Mouse (Mus musculus): ENCODE results near the gene Pan3. TPM values are rescaled to one million over a fixed set of nuclear protein-coding genes. Genes with fewer than 3 reads are reported as not detected.

The Pan3 gene
- polyA plus RNA-seq, 1 experiment from 2014 or later, result 73.7 TPM

DNA sequence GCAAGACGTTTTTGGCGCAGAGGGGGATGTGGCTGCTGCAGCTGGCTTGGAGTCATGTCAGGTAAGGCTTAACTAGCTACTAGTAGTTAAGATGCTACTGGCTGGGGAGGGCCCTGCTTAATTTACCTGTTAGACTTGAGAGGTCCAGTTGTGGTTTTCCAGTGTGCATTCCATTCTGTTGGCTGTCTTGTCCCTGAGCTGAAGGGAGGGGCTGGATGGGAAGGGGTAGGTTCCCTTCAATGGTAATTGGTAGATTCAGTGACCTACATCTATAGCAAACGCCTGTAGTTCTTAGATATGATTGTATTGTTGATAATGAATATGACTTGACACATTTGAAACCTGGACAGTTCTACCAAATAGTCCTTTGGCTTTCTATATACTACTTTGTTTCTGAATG, 62.5 kb downstream of the Pan3 start:
- Histone ChIP-seq H3K9ac (no peak overlapping the region), H3K27me3 (no peaks in the 10 kb centered on the region), H3K4me2 (no peak overlapping the region), H3K9me3 (replicated peaks) (no peaks in the 10 kb centered on the region), H3K36me3 (peaks cover 12% of the 10 kb centered on the region), H3K4me3 (replicated peaks) (no peak overlapping the region), H3K4me1 (0 out of 2 replicates have a peak, but pooled peaks cover 5% of the 10 kb centered on the region), H3K27ac (no peak overlapping the region)
- no peak for ATAC-seq (replicated peaks; ENCODE audit: low FRiP score)
- WGBS, result 78% methylated on average over 3 of the region's 3 CpGs

DNA sequence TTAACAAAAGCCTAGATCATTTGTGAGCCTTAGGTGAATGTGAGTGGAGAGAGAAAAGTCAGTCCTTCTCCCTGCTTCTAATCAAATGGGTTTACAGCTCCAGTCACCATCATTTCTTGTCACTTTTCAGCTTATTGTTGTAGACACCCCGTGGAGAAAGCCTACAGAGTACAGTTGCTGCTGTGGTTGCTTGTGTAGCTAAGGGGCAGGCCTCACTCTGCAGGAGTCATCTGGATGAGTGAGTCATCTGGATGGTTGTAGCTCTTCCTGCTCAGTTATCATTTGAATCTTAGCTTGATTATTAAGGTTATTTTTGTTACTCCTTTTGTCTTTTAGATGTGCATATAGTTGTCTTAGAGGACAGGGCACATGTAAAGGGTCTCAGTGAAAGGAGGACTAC, 63.2 kb downstream of the Pan3 start:
- WGBS, result 69% methylated on average over 1 of the region's 1 CpGs
- no peak overlapping the region for H3K4me3 ChIP-seq (replicated peaks)
- no peak overlapping the region for H3K4me2 ChIP-seq
- H3K27me3 ChIP-seq, result no peaks in the 10 kb centered on the region
- no peak overlapping the region for H3K9ac ChIP-seq
- 0 out of 2 replicates have a peak, but pooled peaks cover 7% of the 10 kb centered on the region for H3K4me1 ChIP-seq
- no peak for ATAC-seq (replicated peaks; ENCODE audit: low FRiP score)
- H3K27ac ChIP-seq, result no peak overlapping the region
- no peaks in the 10 kb centered on the region for H3K9me3 ChIP-seq (replicated peaks)
- peaks cover 8% of the 10 kb centered on the region for H3K36me3 ChIP-seq

GRCm38 (mm10) chr5:147493685-147494084, 63.7 kb downstream of the Pan3 start:
- Histone ChIP-seq H3K4me2 (no peak overlapping the region), H3K9me3 (replicated peaks) (no peaks in the 10 kb centered on the region), H3K4me3 (replicated peaks) (no peak overlapping the region), H3K27me3 (no peaks in the 10 kb centered on the region), H3K27ac (no peak overlapping the region), H3K9ac (no peak overlapping the region), H3K36me3 (peaks cover 5% of the 10 kb centered on the region), H3K4me1 (0 out of 2 replicates have a peak, but pooled peaks cover 7% of the 10 kb centered on the region)
- ATAC-seq (replicated peaks; ENCODE audit: low FRiP score), result no peak
- WGBS, result 89% methylated on average over 8 of the region's 8 CpGs

DNA sequence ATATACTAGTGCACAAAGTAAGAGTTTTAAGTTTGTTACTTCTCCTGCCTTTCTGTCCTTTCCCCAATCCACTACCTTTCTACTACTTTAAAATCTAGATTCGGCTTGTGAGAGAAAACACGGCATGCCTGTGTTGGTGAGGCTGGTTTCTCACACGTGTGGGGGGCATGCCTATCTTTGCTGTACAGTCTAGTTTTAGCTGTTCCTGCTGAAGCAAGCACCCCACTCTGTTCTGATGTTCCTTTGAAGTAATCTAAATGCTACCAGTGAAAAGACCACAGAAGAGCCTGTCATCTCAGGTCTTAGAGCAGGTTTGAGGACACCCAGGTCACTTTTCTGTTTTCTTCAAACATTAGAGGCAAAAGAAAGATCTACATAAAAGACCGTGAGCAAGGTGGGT, 64.4 kb downstream of the Pan3 start:
- 89% methylated on average over 4 of the region's 4 CpGs for WGBS
- no peak overlapping the region for H3K4me3 ChIP-seq (replicated peaks)
- H3K27me3 ChIP-seq, result no peaks in the 10 kb centered on the region
- ATAC-seq (replicated peaks; ENCODE audit: low FRiP score), result no peak
- H3K4me1 ChIP-seq, result 0 out of 2 replicates have a peak, but pooled peaks cover 7% of the 10 kb centered on the region
- peaks cover 2% of the 10 kb centered on the region for H3K36me3 ChIP-seq
- no peak overlapping the region for H3K9ac ChIP-seq
- H3K27ac ChIP-seq, result no peak overlapping the region
- no peak overlapping the region for H3K4me2 ChIP-seq
- H3K9me3 ChIP-seq (replicated peaks), result no peaks in the 10 kb centered on the region

DNA sequence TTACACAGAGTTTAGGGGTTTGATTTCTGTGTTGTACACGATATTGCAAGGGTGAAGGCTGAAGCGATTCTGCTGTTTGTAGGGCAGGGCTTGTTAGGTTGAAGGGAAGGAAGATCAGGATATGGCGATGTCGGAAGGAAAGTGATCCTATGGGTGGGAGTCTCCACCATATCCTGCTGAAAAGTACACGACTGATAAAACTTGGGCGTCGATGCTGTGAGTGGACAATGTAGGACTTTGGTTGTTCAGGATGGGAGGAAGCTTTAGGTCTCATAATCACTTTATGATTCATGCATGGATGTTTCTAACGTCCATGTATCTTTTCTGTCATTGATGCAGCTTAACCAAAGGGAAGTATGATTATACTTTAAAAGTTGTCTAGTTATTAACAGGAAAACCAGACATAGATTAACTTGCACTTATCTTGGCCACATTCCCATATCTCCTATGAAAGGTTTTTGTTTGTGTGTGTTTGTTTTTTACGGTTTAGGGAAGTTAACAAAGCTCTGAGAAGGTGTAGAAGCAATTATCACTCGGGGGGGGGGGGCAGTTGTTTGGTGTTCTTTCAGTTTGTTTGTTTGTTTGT, 64.9 kb downstream of the Pan3 start:
- WGBS, result 79% methylated on average over 10 of the region's 10 CpGs
- no peaks in the 10 kb centered on the region for H3K36me3 ChIP-seq
- ATAC-seq (replicated peaks; ENCODE audit: low FRiP score), result no peak
- no peak overlapping the region for H3K4me3 ChIP-seq (replicated peaks)
- H3K9me3 ChIP-seq (replicated peaks), result no peaks in the 10 kb centered on the region
- H3K27ac ChIP-seq, result no peak overlapping the region
- no peak overlapping the region for H3K4me2 ChIP-seq
- H3K27me3 ChIP-seq, result no peaks in the 10 kb centered on the region
- no peak overlapping the region for H3K9ac ChIP-seq
- H3K4me1 ChIP-seq, result 0 out of 2 replicates have a peak, but pooled peaks cover 7% of the 10 kb centered on the region

DNA sequence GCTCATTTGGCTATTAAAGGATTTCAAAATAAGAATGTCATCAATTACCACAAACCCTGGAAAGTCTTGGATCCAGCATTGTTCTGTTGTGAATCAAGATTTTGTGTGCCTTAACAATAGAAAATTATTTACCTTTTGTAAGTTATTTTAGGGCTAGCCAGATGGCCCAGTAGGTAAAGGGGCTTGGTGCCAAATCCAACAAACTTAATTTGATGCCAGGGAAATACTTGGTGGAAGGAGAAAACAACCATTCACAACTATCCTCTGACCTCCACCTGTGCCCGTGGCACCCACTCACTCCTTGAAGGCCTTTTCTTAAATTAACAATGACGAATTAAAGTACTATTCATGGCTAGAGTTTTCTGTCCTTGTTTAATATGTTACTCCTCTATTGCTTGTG, 66.0 kb downstream of the Pan3 start:
- Histone ChIP-seq H3K4me2 (no peak overlapping the region), H3K4me1 (0 out of 2 replicates have a peak, but pooled peaks cover 7% of the 10 kb centered on the region), H3K9me3 (replicated peaks) (no peaks in the 10 kb centered on the region), H3K36me3 (no peaks in the 10 kb centered on the region), H3K27me3 (no peaks in the 10 kb centered on the region), H3K9ac (no peak overlapping the region), H3K27ac (no peak overlapping the region), H3K4me3 (replicated peaks) (no peak overlapping the region)
- 84% methylated on average over 2 of the region's 2 CpGs for WGBS
- no peak for ATAC-seq (replicated peaks; ENCODE audit: low FRiP score)

DNA sequence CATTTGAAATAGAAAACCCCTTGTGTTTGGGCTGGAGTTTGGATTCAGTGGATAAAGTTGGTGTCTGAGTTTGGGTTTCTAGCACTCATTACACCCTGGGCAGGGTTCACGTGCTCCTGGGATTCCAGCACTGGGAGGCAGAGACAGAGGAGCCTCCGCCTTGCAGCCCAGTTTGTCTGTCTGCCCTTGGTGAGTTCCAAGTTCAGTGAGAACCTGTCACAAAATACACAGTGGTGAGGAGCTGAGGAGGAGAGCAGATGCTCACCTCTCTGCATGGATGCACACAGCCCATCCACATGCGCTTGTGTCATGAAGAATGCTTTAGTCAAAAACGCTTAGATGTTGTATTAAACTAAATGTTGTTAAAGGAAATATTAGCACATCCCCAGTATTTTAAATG, 67.0 kb downstream of the Pan3 start:
- 68% methylated on average over 4 of the region's 4 CpGs for WGBS
- H3K9ac ChIP-seq, result no peak overlapping the region
- no peaks in the 10 kb centered on the region for H3K9me3 ChIP-seq (replicated peaks)
- H3K36me3 ChIP-seq, result no peaks in the 10 kb centered on the region
- H3K4me1 ChIP-seq, result 0 out of 2 replicates have a peak, but pooled peaks cover 7% of the 10 kb centered on the region
- no peak overlapping the region for H3K27ac ChIP-seq
- no peak overlapping the region for H3K4me3 ChIP-seq (replicated peaks)
- H3K4me2 ChIP-seq, result no peak overlapping the region
- ATAC-seq (replicated peaks; ENCODE audit: low FRiP score), result no peak; the same call in 1 of the 2 replicates
- no peaks in the 10 kb centered on the region for H3K27me3 ChIP-seq

DNA sequence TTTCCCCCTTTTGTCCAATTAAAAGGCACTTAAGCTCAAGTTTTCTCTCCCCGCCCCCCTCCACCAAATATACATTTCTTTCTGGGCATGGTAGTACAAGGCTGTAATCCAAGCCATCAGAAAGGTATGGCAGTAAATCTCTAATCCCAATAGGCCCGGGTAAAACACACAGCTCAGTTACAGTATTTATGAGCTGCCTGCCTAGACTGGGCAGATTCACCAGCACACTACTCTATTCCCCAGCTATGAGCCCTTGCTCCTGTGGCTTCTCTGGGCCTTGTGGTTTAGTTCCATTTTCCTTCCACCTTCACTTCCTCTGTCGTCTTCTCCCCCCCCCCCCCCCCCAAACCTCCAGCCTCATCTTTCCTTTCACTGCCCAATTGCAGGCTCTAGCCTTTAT, 67.8 kb downstream of the Pan3 start:
- 22% methylated on average over 3 of the region's 3 CpGs for WGBS
- Histone ChIP-seq H3K4me3 (replicated peaks) (no peak overlapping the region), H3K9ac (no peak overlapping the region), H3K4me1 (0 out of 2 replicates have a peak, but pooled peaks cover 7% of the 10 kb centered on the region), H3K27me3 (no peaks in the 10 kb centered on the region), H3K27ac (no peak overlapping the region), H3K9me3 (replicated peaks) (no peaks in the 10 kb centered on the region), H3K36me3 (no peaks in the 10 kb centered on the region), H3K4me2 (no peak overlapping the region)
- no peak for ATAC-seq (replicated peaks; ENCODE audit: low FRiP score)

DNA sequence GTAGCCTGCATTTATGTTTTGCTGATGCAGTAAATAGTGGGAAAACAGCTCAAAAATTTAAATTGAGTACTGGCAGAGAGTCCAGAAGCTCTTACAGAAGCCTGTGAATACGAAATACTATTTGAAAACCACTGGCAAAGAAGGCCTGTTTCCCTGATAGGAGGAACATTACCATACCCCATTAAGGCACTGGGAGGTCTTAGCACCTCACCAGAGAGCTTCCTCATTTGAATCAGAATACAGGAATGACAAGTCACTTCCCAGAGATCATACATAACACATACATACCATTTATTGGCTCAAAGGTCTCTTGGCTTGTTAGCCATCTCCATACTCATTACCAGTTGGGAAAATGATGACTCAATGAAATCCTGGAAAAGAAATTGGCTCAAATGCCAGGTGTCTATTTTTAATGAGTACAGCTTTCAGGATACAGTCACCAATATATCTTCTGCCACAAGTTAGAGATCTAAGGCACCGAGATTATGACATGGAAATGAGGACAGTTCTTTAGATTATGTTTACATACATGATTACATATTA, 71.6 kb downstream of the Pan3 start:
- no peak overlapping the region for H3K27ac ChIP-seq

DNA sequence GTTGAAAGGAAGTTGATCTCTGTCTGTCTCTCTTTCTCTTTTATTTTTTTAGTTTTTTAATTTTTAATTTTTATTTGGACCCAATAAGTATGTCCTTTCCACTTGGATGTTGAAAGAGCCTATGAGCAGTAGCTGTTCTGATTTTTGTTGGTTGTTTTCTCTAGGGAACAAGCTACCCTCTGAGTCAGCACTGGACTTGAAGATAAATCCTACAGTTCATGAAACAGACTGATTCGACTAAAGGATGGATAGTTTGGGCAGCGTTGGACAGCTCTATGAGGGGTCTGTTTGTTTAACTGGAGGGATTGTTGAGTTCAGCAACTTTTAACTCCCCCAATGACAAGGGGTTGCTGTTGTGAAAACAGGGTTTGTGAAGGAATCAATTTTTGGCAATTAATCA, 73.0 kb downstream of the Pan3 start:
- Histone ChIP-seq H3K9ac (no peak overlapping the region), H3K4me2 (no peak overlapping the region), H3K4me3 (replicated peaks) (no peak overlapping the region), H3K27me3 (no peaks in the 10 kb centered on the region), H3K4me1 (0 out of 2 replicates have a peak, but pooled peaks cover 2% of the 10 kb centered on the region), H3K9me3 (replicated peaks) (no peaks in the 10 kb centered on the region), H3K27ac (no peak overlapping the region), H3K36me3 (0 out of 2 replicates have a peak, but pooled peaks cover 4% of the 10 kb centered on the region)
- no peak for ATAC-seq (replicated peaks; ENCODE audit: low FRiP score)
- 28% methylated on average over 2 of the region's 2 CpGs for WGBS

More for the DNA sequence above, 71.6 kb downstream of the Pan3 start:
- Histone ChIP-seq H3K4me2 (no peak overlapping the region), H3K4me1 (0 out of 2 replicates have a peak, but pooled peaks cover 5% of the 10 kb centered on the region), H3K9me3 (replicated peaks) (no peaks in the 10 kb centered on the region), H3K36me3 (0 out of 2 replicates have a peak, but pooled peaks cover 4% of the 10 kb centered on the region), H3K27me3 (no peaks in the 10 kb centered on the region), H3K9ac (no peak overlapping the region), H3K4me3 (replicated peaks) (no peak overlapping the region)
- ATAC-seq (replicated peaks; ENCODE audit: low FRiP score), result no peak
- WGBS, result 90% methylated on average over 2 of the region's 2 CpGs

- Histone ChIP-seq H3K27me3 (no peaks in the 10 kb centered on the region), H3K9ac (no peak overlapping the region), H3K9me3 (replicated peaks) (no peaks in the 10 kb centered on the region), H3K4me2 (no peak overlapping the region), H3K27ac (no peak overlapping the region), H3K4me3 (replicated peaks) (no peak overlapping the region), H3K4me1 (peaks cover 14% of the 10 kb centered on the region), H3K36me3 (no peaks in the 10 kb centered on the region)
- ATAC-seq (replicated peaks; ENCODE audit: low FRiP score), result no peak
- 89% methylated on average over 9 of the region's 9 CpGs for WGBS
These were observed 81.4 kb downstream of the Pan3 start for GRCm38 (mm10) chr5:147511350-147511749.

DNA sequence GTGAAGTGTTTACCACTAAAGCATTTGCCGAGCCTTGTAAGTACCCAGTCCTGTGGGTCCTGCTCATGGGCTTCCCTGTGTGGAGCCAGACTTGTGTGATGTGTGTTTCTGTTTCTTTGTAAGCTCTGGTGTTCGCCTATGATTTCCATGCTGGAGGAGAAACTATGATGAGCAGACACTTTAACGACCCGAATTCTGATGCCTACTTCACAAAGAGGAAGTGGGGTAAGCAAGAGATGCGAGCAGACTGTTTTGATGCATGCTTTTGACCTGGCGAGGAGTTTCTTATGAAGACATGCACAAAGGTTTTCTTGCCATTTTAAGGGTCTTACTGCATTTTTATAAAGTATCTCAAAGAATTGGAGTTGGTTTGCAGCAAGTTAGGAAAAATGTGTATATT, 97.0 kb downstream of the Pan3 start:
- H3K36me3 ChIP-seq, result peaks cover 72% of the 10 kb centered on the region
- no peaks in the 10 kb centered on the region for H3K27me3 ChIP-seq
- ATAC-seq (replicated peaks; ENCODE audit: low FRiP score), result no peak

More for the DNA sequence above, 97.0 kb downstream of the Pan3 start:
- no peak overlapping the region for H3K9ac ChIP-seq
- H3K27ac ChIP-seq, result no peak overlapping the region
- no peak overlapping the region for H3K4me3 ChIP-seq (replicated peaks)
- H3K4me2 ChIP-seq, result no peak overlapping the region
- no peaks in the 10 kb centered on the region for H3K4me1 ChIP-seq
- no peaks in the 10 kb centered on the region for H3K9me3 ChIP-seq (replicated peaks)
- 91% methylated on average over 6 of the region's 6 CpGs for WGBS

Data from kidney, embryonic 15.5 days (tissue).